Mouse (Mus musculus) ES-Bruce4 (cell line): Measurements from ENCODE around the gene Ust.

Experiments
- CTCF ChIP-seq: IDR thresholded peaks from one replicate; pipeline ENCODE4 v1.8.1; 2011; ENCODE audit warnings: low read depth, low read length
- EP300 ChIP-seq: IDR thresholded peaks from 2 replicates; pipeline ENCODE4 v1.6.1; 2011; ENCODE audit warnings: low read depth, low read length; ENCODE audit not compliant: insufficient read depth
- POLR2A ChIP-seq: IDR thresholded peaks from one replicate; pipeline ENCODE4 v1.8.1; 2011; ENCODE audit warnings: low read length; ENCODE audit not compliant: insufficient read depth

DNA sequence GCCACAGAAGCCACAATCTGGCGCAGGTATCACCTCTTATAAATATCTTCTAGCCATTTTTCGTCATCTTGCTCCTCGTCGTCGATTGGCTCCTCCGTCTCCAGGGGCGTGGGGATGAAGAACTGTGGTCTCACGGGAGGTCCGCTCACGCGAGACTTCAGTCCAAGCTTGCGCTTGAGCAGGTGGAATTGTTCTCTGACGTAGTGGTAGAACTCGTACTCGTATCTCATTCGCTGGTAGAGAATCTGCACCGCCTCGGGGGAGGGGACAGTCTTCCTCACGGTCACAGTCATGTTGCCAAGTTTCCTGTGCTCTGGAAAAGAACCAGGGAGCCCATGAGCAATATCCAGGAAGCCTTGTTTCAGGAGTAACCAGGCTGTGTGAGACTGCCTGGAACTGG, 311.3 kb downstream of the Ust start:
- TF ChIP-seq EP300 (no peak), POLR2A (no peak), CTCF (no peak)
